Mouse (Mus musculus) lung, embryonic 15.5 days (tissue): ENCODE measurements around the gene Defb42. TPM values are rescaled to one million over a fixed set of nuclear protein-coding genes. Genes with fewer than 3 reads are reported as not detected.

Source experiments
- ATAC-seq: fragments of 200-750 bp; cut with Nextera tagmentation; 2 replicates; pipeline ENCODE4 v1.8.0; 2017; ENCODE audit warnings: moderate number of reproducible peaks, borderline replicate concordance; ENCODE audit not compliant: low FRiP score, low TSS enrichment; ENCODE audit errors: extremely low read depth
- H3K27ac ChIP-seq: fragments of 300-500 bp; sonication (generic); 2 replicates; pipeline ENCODE4 v1.5.1; 2015; ENCODE audit warnings: moderate library complexity, mild to moderate bottlenecking, inconsistent platforms
- H3K27me3 ChIP-seq: fragments of 300-500 bp; sonication (generic); 2 replicates; pipeline ENCODE4 v1.6.1; 2015; ENCODE audit warnings: inconsistent platforms
- H3K36me3 ChIP-seq: fragments of 300-500 bp; sonication (generic); 2 replicates; pipeline ENCODE4 v1.6.1; 2015; ENCODE audit warnings: inconsistent platforms
- H3K4me1 ChIP-seq: fragments of 300-500 bp; sonication (generic); 2 replicates; pipeline ENCODE4 v1.6.1; 2015; ENCODE audit warnings: inconsistent platforms
- H3K4me2 ChIP-seq: fragments of 300-500 bp; sonication (generic); 2 replicates; pipeline ENCODE4 v1.6.1; 2015; ENCODE audit warnings: inconsistent platforms, mild to moderate bottlenecking, moderate library complexity
- H3K4me3 ChIP-seq: fragments of 300-500 bp; sonication (generic); 2 replicates; pipeline ENCODE4 v1.5.1; 2015; ENCODE audit warnings: mild to moderate bottlenecking, inconsistent platforms
- H3K9ac ChIP-seq: fragments of 300-500 bp; sonication (generic); 2 replicates; pipeline ENCODE4 v1.6.1; 2015; ENCODE audit warnings: inconsistent platforms
- H3K9me3 ChIP-seq: fragments of 300-500 bp; sonication (generic); 2 replicates; pipeline ENCODE4 v1.6.1; 2016; ENCODE audit warnings: inconsistent platforms
- WGBS: fragments of 180-500 bp; shearing (Covaris S2); methylation state at CpG from one replicate; pipeline ENCODE4 v1.1.7; 2015; 5-methylcytosine and 5-hydroxymethylcytosine counted together
- polyA plus RNA-seq: library from polyadenylated mRNA; unstranded; fragments of >200 nt; fragmentation: Nextera tagmentation; extraction: Ambion mirVana; gene quantifications from 2 replicates; pipeline ENCODE4 v1.2.1, GENCODE M21; 2015

Defb42 gene
- polyA plus RNA-seq = 0.30 and 0.33 TPM in 2 replicates

DNA sequence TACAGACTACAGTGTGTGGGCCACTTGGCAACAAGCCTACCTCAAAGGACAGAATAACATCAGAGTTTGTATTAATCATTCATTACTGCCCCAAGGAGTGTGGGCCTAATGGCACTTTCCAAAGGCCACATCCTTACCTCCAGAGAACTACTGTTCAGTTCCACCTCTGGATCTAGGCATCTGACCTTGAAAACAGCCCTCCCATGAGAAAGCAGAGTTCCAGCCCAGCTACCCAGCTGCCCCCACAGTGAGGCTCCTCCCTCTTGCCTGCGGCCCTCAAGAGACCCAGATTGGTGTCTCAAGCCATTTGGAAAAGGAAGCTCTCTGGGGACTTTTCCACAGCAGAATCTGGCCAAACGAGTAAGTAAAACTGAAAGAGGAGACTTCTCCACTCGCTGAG lies at the start of gene Defb42:
TSS of gene Defb42 (plus strand) at position 301 of the 400 bp plus-strand sequence.
- no peaks in the 10 kb centered on the region for H3K4me1 ChIP-seq
- H3K27ac ChIP-seq = no peak within 1 kb of the TSS
- H3K4me2 ChIP-seq = no peak within 1 kb of the TSS
- H3K9me3 ChIP-seq = no peaks in the 10 kb centered on the region
- H3K36me3 ChIP-seq = no peaks in the 10 kb centered on the region
- no peak within 1 kb of the TSS for H3K4me3 ChIP-seq
- H3K9ac ChIP-seq = no peak within 1 kb of the TSS
- ATAC-seq = no peak
- WGBS = 58% methylated on average over 3 of the region's 3 CpGs
- H3K27me3 ChIP-seq = no peaks in the 10 kb centered on the region

DNA sequence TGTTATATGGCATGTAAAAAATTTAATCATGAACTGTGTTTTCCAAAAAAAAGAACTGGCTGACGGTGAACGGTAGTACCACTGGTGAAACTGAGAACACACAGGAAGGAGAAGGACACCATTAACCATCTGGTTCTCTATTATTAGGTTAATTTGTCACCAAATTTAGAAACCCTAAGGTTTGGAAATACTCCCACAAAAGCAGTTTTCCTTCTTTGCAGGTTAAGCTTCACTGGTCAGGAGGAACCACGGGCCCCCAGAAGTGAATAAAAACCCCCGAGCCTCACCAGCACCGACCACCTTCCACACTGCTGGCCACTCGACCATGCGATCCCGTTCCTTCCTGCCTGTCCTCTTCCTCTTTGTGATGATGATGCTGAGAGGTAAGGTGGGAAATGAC lies 49.0 kb upstream of the Defb42 start, which contains the start of gene Defb47:
TSS of gene Defb47 (plus strand) at position 301 of the 400 bp plus-strand sequence.
- no peak within 1 kb of the TSS for H3K4me2 ChIP-seq
- no peak for ATAC-seq
- WGBS = 82% methylated on average over 8 of the region's 8 CpGs

DNA sequence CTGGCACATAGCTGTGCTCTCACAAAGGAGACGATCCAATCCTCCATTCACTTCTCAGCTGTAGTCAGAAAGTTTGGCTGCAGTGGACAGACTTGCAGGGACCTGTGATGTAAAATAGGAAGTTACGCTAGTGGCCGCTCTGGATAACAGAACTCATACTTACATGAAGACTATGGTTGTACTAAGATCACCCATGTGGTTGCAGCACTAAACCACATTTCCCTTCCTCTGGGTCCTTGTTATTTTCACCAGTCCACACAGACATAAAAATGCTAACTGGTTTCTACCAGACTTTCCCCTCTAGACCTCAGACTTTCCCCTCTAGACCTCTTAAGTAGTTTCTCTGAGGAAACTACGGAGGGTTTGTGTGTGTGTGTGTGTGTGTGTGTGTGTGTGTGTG lies 47.8 kb upstream of the Defb42 start:
- Histone ChIP-seq H3K9me3 (no peaks in the 10 kb centered on the region), H3K9ac (no peak overlapping the region), H3K27ac (no peak overlapping the region), H3K36me3 (no peaks in the 10 kb centered on the region), H3K4me3 (no peak overlapping the region), H3K4me1 (no peaks in the 10 kb centered on the region), H3K4me2 (no peak overlapping the region), H3K27me3 (no peaks in the 10 kb centered on the region)
- no peak for ATAC-seq
- 86% methylated on average over 4 of the region's 4 CpGs for WGBS

More for the DNA sequence above, 49.0 kb upstream of the Defb42 start, which contains the start of gene Defb47:
- no peak within 1 kb of the TSS for H3K27ac ChIP-seq
- H3K27me3 ChIP-seq = no peaks in the 10 kb centered on the region
- H3K9me3 ChIP-seq = no peaks in the 10 kb centered on the region
- H3K36me3 ChIP-seq = no peaks in the 10 kb centered on the region
- H3K4me3 ChIP-seq = no peak within 1 kb of the TSS
- no peak within 1 kb of the TSS for H3K9ac ChIP-seq
- no peaks in the 10 kb centered on the region for H3K4me1 ChIP-seq

DNA sequence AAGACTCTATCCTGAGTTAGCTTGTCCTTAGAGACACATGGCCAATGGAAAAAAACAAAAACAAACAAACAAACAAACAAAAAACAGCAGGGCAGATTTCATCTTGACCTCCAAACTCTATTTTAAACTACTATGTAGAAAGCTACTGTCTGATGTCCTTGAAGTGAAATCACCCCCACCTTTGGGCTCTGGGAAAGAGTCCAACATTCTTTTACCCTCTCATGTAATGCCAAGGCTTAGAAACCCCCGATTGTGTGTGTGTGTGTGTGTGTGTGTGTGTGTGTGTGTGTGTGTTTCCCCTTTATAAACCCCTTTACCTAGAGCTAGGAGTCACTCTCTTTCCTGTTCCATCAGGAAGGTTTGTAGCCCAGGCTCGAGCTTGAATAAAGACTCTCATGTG lies 44.2 kb upstream of the Defb42 start:
- Histone ChIP-seq H3K36me3 (no peaks in the 10 kb centered on the region), H3K27ac (no peak overlapping the region), H3K27me3 (no peaks in the 10 kb centered on the region), H3K4me1 (no peaks in the 10 kb centered on the region), H3K4me2 (no peak overlapping the region), H3K9ac (no peak overlapping the region), H3K9me3 (no peaks in the 10 kb centered on the region), H3K4me3 (no peak overlapping the region)
- ATAC-seq = no peak
- 39% methylated on average over 2 of the region's 2 CpGs for WGBS

DNA sequence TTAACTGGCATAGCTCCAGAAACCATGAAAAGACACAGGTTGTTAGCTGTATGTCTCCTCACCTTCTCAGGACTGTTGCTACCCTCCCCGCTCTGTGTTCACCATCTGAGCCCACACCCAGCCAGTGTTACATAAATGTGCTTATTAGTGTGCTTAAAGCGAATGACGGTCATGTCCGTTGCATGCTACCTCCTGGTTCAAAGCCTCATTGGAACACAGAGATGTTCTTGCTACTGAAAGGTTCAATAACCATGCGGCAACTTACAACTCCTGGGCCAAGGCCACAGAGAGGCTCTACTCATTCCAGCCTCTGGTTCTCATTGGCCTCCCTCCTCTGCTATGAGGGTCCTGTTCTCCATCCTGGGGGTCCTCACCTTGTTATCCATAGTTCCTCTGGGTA lies 35.3 kb upstream of the Defb42 start, which contains the start of gene Defb43:
TSS of gene Defb43 (plus strand) at position 301 of the 400 bp plus-strand sequence.
- no peaks in the 10 kb centered on the region for H3K4me1 ChIP-seq

DNA sequence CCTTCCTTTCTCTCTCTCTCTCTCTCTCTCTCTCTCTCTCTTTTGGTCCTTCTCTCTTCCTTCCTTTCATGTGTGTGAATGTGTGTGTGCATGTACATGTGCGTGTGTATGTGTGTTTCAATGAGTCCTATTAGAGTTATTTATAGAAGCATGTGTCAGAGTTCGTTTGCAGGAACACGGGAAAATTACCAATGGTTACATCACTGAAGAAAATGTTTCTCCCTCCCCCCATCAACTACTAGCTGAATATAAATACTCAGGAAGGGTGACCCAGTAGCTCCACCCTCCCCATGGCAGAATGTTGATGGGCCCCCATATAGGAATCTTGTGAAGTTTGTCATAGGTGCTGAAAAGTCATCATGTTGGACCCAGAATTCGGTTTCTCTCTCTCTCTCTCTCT lies 33.7 kb upstream of the Defb42 start:
- ATAC-seq = no peak
- H3K36me3 ChIP-seq = no peaks in the 10 kb centered on the region
- H3K4me1 ChIP-seq = no peaks in the 10 kb centered on the region
- no peak overlapping the region for H3K4me2 ChIP-seq
- H3K27me3 ChIP-seq = no peaks in the 10 kb centered on the region
- H3K27ac ChIP-seq = no peak overlapping the region
- H3K9me3 ChIP-seq = no peaks in the 10 kb centered on the region
- H3K9ac ChIP-seq = no peak overlapping the region
- no peak overlapping the region for H3K4me3 ChIP-seq
- 69% methylated on average over 4 of the region's 4 CpGs for WGBS

More for the DNA sequence above, 35.3 kb upstream of the Defb42 start, which contains the start of gene Defb43:
- 86% methylated on average over 5 of the region's 5 CpGs for WGBS
- H3K27ac ChIP-seq = no peak within 1 kb of the TSS
- no peak within 1 kb of the TSS for H3K4me2 ChIP-seq
- no peaks in the 10 kb centered on the region for H3K27me3 ChIP-seq
- no peak within 1 kb of the TSS for H3K9ac ChIP-seq
- no peaks in the 10 kb centered on the region for H3K9me3 ChIP-seq
- ATAC-seq = no peak
- H3K36me3 ChIP-seq = no peaks in the 10 kb centered on the region
- no peak within 1 kb of the TSS for H3K4me3 ChIP-seq

DNA sequence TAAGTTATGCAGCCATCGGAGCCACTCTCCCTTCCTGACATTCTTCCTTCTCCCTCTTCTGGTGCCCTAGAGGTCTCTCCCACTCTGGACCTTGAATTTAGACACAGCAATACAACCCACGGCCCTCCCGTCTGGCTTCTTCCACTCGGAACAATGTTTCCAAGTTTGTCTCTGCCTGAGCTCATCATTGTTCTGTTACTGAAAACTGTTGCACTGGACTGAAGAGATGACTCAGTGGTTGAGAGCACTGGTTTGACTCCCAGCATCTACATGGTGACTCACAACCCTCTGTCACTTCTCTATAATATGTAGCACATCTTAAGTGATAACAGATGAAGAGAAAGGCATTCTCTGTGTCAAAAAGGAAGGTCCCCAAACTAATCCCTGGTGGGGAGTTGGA lies 32.1 kb upstream of the Defb42 start:
- Histone ChIP-seq H3K27me3 (no peaks in the 10 kb centered on the region), H3K9ac (no peak overlapping the region), H3K4me3 (no peak overlapping the region), H3K9me3 (no peaks in the 10 kb centered on the region), H3K4me1 (no peaks in the 10 kb centered on the region), H3K4me2 (no peak overlapping the region), H3K36me3 (no peaks in the 10 kb centered on the region), H3K27ac (no peak overlapping the region)
- WGBS = 85% methylated on average over 4 of the region's 4 CpGs
- no peak for ATAC-seq

DNA sequence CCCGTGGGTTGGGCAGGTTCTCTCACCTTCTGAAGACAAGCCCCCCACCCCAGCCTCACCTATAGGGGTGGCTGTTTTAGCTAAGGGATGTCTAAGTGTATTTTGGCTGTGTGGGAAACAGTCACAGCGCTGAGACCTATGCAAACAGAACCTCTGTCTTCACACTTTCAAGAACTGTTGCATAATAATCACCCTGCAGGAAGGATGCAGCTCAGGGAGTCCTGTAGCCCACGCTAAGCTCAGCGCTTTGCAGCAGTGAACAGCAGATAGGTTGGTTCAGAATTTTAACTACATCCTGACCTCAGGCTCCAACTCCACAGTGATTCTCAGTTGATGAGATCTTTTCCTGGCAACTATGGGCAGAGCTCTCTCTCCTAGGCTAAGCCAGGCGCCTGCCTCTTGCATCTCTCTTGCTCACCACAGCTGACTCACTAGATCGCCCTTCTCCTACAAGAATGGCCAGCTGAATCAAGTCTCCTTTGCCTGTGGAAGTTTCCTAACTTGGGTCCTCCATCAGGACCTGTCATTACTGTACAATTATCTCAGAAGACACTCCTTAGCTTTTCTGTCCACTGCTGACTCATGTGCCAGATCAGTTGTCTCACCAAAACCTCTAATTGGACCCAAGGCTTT lies 26.2 kb upstream of the Defb42 start:
- H3K4me1 ChIP-seq = no peaks in the 10 kb centered on the region
- 51% methylated on average over 6 of the region's 6 CpGs for WGBS
- H3K9ac ChIP-seq = no peak overlapping the region
- no peaks in the 10 kb centered on the region for H3K27me3 ChIP-seq
- H3K27ac ChIP-seq = no peak overlapping the region
- H3K9me3 ChIP-seq = no peaks in the 10 kb centered on the region
- no peak overlapping the region for H3K4me3 ChIP-seq
- no peak for ATAC-seq
- no peak overlapping the region for H3K4me2 ChIP-seq
- no peaks in the 10 kb centered on the region for H3K36me3 ChIP-seq

DNA sequence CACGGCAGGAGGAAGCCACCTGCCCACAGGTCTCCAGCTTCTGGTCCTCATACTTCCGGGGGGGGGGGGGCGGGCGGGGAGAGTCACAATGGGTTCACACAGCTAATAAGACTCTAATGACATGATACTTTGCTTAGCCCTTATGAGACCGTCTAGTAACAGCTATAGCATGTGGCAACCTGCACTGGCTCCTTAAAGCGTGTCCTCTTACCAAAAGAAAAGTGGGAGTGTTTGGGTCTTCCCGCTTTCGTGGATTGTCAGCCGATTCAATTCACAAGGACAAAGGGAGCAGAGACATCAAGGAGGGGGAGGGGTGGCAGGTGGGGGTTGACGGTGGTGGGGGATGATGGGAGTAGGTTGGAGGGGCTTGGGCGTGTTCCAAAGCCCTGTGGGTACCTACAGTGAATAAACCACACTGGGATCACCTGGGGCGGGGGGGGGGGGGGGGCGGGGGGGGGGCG lies 3.1 kb downstream of the Defb42 start, which contains the start of gene Defb30:
TSS of gene Defb30 (minus strand) at position 51 of the 461 bp plus-strand sequence.
- no peaks in the 10 kb centered on the region for H3K9me3 ChIP-seq
- H3K4me2 ChIP-seq = no peak within 1 kb of the TSS
- WGBS = 73% methylated on average over 13 of the region's 14 CpGs
- ATAC-seq = no peak
- H3K27me3 ChIP-seq = no peaks in the 10 kb centered on the region
- no peaks in the 10 kb centered on the region for H3K36me3 ChIP-seq
- H3K4me1 ChIP-seq = no peaks in the 10 kb centered on the region
- H3K4me3 ChIP-seq = no peak within 1 kb of the TSS
- H3K27ac ChIP-seq = no peak within 1 kb of the TSS
- H3K9ac ChIP-seq = no peak within 1 kb of the TSS

DNA sequence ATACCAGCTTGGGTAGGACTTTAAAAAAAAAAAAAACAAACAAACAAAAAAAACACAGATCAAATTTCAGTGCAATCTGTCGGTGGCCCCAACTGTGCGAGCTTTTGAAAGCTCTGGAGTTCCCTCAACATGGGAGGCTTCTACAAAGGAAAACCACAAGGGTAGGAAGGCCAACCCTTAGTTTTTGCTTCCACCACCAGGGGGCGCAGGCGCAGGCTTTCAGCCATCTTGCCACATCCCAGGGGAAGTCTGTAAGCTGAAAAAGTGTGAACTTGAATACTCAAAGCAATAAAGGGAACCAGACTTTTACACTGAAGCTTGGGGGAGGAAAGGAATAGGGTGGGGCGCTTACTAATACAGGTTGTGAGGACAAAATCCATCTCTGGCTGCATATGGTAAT lies 4.0 kb downstream of the Defb42 start:
- no peak overlapping the region for H3K9ac ChIP-seq
- H3K4me2 ChIP-seq = no peak overlapping the region
- ATAC-seq = no peak
- H3K4me3 ChIP-seq = no peak overlapping the region
- H3K27me3 ChIP-seq = no peaks in the 10 kb centered on the region
- H3K9me3 ChIP-seq = no peaks in the 10 kb centered on the region
- 36% methylated on average over 5 of the region's 5 CpGs for WGBS
- H3K27ac ChIP-seq = no peak overlapping the region
- no peaks in the 10 kb centered on the region for H3K36me3 ChIP-seq
- H3K4me1 ChIP-seq = no peaks in the 10 kb centered on the region

DNA sequence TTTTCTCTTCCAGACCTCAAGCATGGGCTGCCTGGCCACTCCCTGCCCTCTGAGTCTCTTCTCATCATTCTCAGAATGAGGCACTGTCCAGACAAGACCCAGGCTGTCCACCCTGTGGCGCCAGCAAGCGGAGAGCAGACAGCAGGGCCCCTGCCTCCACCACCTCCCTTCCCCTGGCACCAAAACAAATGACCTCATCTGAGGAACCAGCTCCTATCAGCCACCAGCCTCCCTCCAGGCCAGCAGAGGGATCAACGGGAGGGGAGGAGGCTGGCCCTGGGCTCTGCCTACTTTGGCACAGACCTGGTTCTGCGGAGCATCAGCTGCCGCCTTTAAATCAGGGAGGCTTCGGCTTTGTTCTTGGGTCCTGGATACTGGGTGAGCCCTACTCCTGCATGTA lies 7.9 kb downstream of the Defb42 start:
- ATAC-seq = peak; percentile 67
- no peak overlapping the region for H3K27ac ChIP-seq
- H3K9ac ChIP-seq = no peak overlapping the region
- no peaks in the 10 kb centered on the region for H3K36me3 ChIP-seq
- H3K9me3 ChIP-seq = no peaks in the 10 kb centered on the region
- 27% methylated on average over 6 of the region's 6 CpGs for WGBS
- H3K4me1 ChIP-seq = no peaks in the 10 kb centered on the region
- no peak overlapping the region for H3K4me3 ChIP-seq
- no peaks in the 10 kb centered on the region for H3K27me3 ChIP-seq
- H3K4me2 ChIP-seq = no peak overlapping the region

DNA sequence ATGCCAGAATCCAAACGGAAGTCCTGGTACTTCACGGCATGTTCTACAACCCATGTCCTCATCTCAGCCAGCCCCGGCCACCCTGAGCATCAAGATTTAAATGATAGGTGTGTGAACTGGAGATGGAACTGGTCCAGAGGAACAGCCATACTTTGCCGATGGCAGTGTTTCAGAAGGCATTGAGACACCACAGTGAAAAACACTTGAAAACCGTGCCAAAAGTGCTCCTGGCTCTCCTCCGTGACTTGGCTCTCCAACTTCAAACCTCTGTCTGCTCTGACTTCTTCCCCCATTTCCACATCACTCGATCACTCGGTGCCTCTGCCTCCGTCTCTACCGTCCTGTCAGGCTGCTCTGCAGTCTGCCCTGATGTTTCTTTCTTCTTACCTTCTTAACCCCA lies 13.6 kb downstream of the Defb42 start:
- Histone ChIP-seq H3K4me2 (no peak overlapping the region), H3K27me3 (no peaks in the 10 kb centered on the region), H3K9me3 (no peaks in the 10 kb centered on the region), H3K4me1 (no peaks in the 10 kb centered on the region), H3K9ac (no peak overlapping the region), H3K27ac (no peak overlapping the region), H3K4me3 (no peak overlapping the region), H3K36me3 (no peaks in the 10 kb centered on the region)
- ATAC-seq = no peak
- WGBS = 63% methylated on average over 10 of the region's 10 CpGs
